Mouse (Mus musculus) ovary, adult 2 months (tissue): ENCODE data around the gene Gm20498. TPM values are rescaled to one million over a fixed set of nuclear protein-coding genes. Genes with fewer than 3 reads are reported as not detected.

Experiments
- polyA plus RNA-seq: library from polyadenylated mRNA; depleted of rRNA; stranded (reverse); fragments of >200 nt; gene quantifications from 2 replicates; pipeline ENCODE4 v1.2.3, GENCODE M21; 2012; rRNA removed

Gm20498 gene
- polyA plus RNA-seq = 8.8 and 15.9 TPM in 2 replicates

GRCm38 (mm10) chr12:81532316-81533028 is at the start of gene Gm20498, which contains the start of gene Synj2bp:
TSS of gene Gm20498 (minus strand) at chr12:81532905.
TSS of gene Synj2bp (minus strand) at chr12:81532911.

GRCm38 (mm10) chr12:81568374-81568773 is 35.7 kb upstream of the Gm20498 start, which contains the start of gene Adam21:
TSS of gene Adam21 (minus strand) at chr12:81568474.

GRCm38 (mm10) chr12:81484727-81485191 is 47.9 kb downstream of the Gm20498 start, which contains the start of gene Cox16:
TSS of gene Cox16 (minus strand) at chr12:81485127.

GRCm38 (mm10) chr12:81421846-81422245 is 110.9 kb downstream of the Gm20498 start, which contains the start of gene Adam4:
TSS of gene Adam4 (minus strand) at chr12:81421946.

GRCm38 (mm10) chr12:81379364-81379763 is 153.3 kb downstream of the Gm20498 start, which contains the start of gene Gm4787:
TSS of gene Gm4787 (minus strand) at chr12:81379464.

GRCm38 (mm10) chr12:81332875-81333421 is 199.8 kb downstream of the Gm20498 start, which contains the start of gene Slc8a3:
TSS of gene Slc8a3 (minus strand) at chr12:81333180.

Other genes starting within 250 kb of the Gm20498 start
- 0.36 and 0.52 TPM in 2 replicates for gene Slc8a3, start 199.7 kb downstream of the Gm20498 start, polyA plus RNA-seq
- 0.11 and 0.20 TPM in 2 replicates for gene Gm4787, start 153.4 kb downstream of the Gm20498 start, polyA plus RNA-seq
- gene Adam4, start 111.0 kb downstream of the Gm20498 start, polyA plus RNA-seq = 0.08 and 0.12 TPM in 2 replicates
- gene Cox16, start 47.8 kb downstream of the Gm20498 start, polyA plus RNA-seq = 63.5 and 81.7 TPM in 2 replicates
- 13.3 and 21.7 TPM in 2 replicates for gene Synj2bp, start within 50 bp of the Gm20498 start, polyA plus RNA-seq
- 0.05 TPM in 1 of 2 replicates, not detected in the other for gene Adam21, start 35.6 kb upstream of the Gm20498 start, polyA plus RNA-seq
- 3.3 and 5.0 TPM in 2 replicates for gene Med6, start 62.1 kb upstream of the Gm20498 start, polyA plus RNA-seq
- gene Ttc9, start 98.3 kb upstream of the Gm20498 start, polyA plus RNA-seq = 5.5 and 5.6 TPM in 2 replicates
- gene Map3k9, start 248.3 kb upstream of the Gm20498 start, polyA plus RNA-seq = 1.2 and 1.6 TPM in 2 replicates